Mouse (Mus musculus): ENCODE data around the gene Hoxd10. TPM values are rescaled to one million over a fixed set of nuclear protein-coding genes. Genes with fewer than 3 reads are reported as not detected.

Hoxd10 gene
- polyA plus RNA-seq, 1 experiment, result not detected

- no peaks in the 10 kb centered on the region; the same call in 1 of the 2 replicates for H3K4me1 ChIP-seq (ENCODE audit: control insufficient read depth, insufficient read depth, insufficient read length, low read length)
- H3K27ac ChIP-seq (replicated peaks; ENCODE audit: low read depth, low read length), result no peak overlapping the region
- H3K4me3 ChIP-seq (ENCODE audit: insufficient read depth, low read depth, low read length), result no peak overlapping the region
These were observed 6.6 kb upstream of the Hoxd10 start for GRCm38 (mm10) chr2:74685059-74685603.

- Histone ChIP-seq H3K27ac (replicated peaks; ENCODE audit: low read depth, low read length) (no peak overlapping the region), H3K4me3 (ENCODE audit: insufficient read depth, low read depth, low read length) (no peak overlapping the region), H3K4me1 (ENCODE audit: control insufficient read depth, insufficient read depth, insufficient read length, low read length) (no peaks in the 10 kb centered on the region; the same call in 1 of the 2 replicates)
These were observed 5.3 kb upstream of the Hoxd10 start for GRCm38 (mm10) chr2:74686301-74686987.

GRCm38 (mm10) chr2:74686988-74687697 lies 4.6 kb upstream of the Hoxd10 start:
- Histone ChIP-seq H3K4me3 (ENCODE audit: insufficient read depth, low read depth, low read length) (no peak overlapping the region), H3K27ac (replicated peaks; ENCODE audit: low read depth, low read length) (no peak overlapping the region), H3K4me1 (ENCODE audit: control insufficient read depth, insufficient read depth, insufficient read length, low read length) (peaks cover 1% of the 10 kb centered on the region; the same call in 1 of the 2 replicates)

- Histone ChIP-seq H3K4me3 (ENCODE audit: insufficient read depth, low read depth, low read length) (no peak overlapping the region), H3K27ac (replicated peaks; ENCODE audit: low read depth, low read length) (no peak overlapping the region)
These were observed 3.8 kb upstream of the Hoxd10 start for GRCm38 (mm10) chr2:74687698-74688555.

GRCm38 (mm10) chr2:74688795-74689573 lies 2.7 kb upstream of the Hoxd10 start:
- Histone ChIP-seq H3K4me3 (ENCODE audit: insufficient read depth, low read depth, low read length) (no peak overlapping the region), H3K27ac (replicated peaks; ENCODE audit: low read depth, low read length) (no peak overlapping the region), H3K4me1 (ENCODE audit: control insufficient read depth, insufficient read depth, insufficient read length, low read length) (0 out of 2 replicates have a peak, but pooled peaks cover 5% of the 10 kb centered on the region)

More at GRCm38 (mm10) chr2:74687698-74688555, 3.8 kb upstream of the Hoxd10 start:
- H3K4me1 ChIP-seq (ENCODE audit: control insufficient read depth, insufficient read depth, insufficient read length, low read length), result 0 out of 2 replicates have a peak, but pooled peaks cover 5% of the 10 kb centered on the region

GRCm38 (mm10) chr2:74689574-74690337 lies 2.0 kb upstream of the Hoxd10 start:
- Histone ChIP-seq H3K27ac (replicated peaks; ENCODE audit: low read depth, low read length) (no peak overlapping the region), H3K4me3 (ENCODE audit: insufficient read depth, low read depth, low read length) (no peak overlapping the region), H3K4me1 (ENCODE audit: control insufficient read depth, insufficient read depth, insufficient read length, low read length) (0 out of 2 replicates have a peak, but pooled peaks cover 5% of the 10 kb centered on the region)

GRCm38 (mm10) chr2:74690338-74690716 lies 1.4 kb upstream of the Hoxd10 start:
- Histone ChIP-seq H3K4me1 (ENCODE audit: control insufficient read depth, insufficient read depth, insufficient read length, low read length) (0 out of 2 replicates have a peak, but pooled peaks cover 5% of the 10 kb centered on the region), H3K4me3 (ENCODE audit: insufficient read depth, low read depth, low read length) (no peak overlapping the region), H3K27ac (replicated peaks; ENCODE audit: low read depth, low read length) (no peak overlapping the region)

- 0 out of 2 replicates have a peak, but pooled peaks cover 5% of the 10 kb centered on the region for H3K4me1 ChIP-seq (ENCODE audit: control insufficient read depth, insufficient read depth, insufficient read length, low read length)
- peak overlapping the region; percentile 8; the same call in 1 of the 2 replicates for H3K4me3 ChIP-seq (ENCODE audit: insufficient read depth, low read depth, low read length)
- no peak overlapping the region for H3K27ac ChIP-seq (replicated peaks; ENCODE audit: low read depth, low read length)
These were observed 477 bp downstream of the Hoxd10 start for GRCm38 (mm10) chr2:74691995-74692807.

- Histone ChIP-seq H3K27ac (replicated peaks; ENCODE audit: low read depth, low read length) (no peak overlapping the region), H3K4me1 (ENCODE audit: control insufficient read depth, insufficient read depth, insufficient read length, low read length) (0 out of 2 replicates have a peak, but pooled peaks cover 5% of the 10 kb centered on the region), H3K4me3 (ENCODE audit: insufficient read depth, low read depth, low read length) (0 out of 2 replicates have a peak overlapping the region, but pooled peaks have one; percentile 8)
These were observed 1.2 kb downstream of the Hoxd10 start for GRCm38 (mm10) chr2:74692808-74693431.

- no peak overlapping the region for H3K27ac ChIP-seq (replicated peaks; ENCODE audit: low read depth, low read length)
- H3K4me3 ChIP-seq (ENCODE audit: insufficient read depth, low read depth, low read length), result no peak overlapping the region
- H3K4me1 ChIP-seq (ENCODE audit: control insufficient read depth, insufficient read depth, insufficient read length, low read length), result 0 out of 2 replicates have a peak, but pooled peaks cover 5% of the 10 kb centered on the region
These were observed 1.7 kb downstream of the Hoxd10 start for GRCm38 (mm10) chr2:74693432-74693827.

GRCm38 (mm10) chr2:74694066-74694465 lies 2.3 kb downstream of the Hoxd10 start:
- Histone ChIP-seq H3K4me3 (ENCODE audit: insufficient read depth, low read depth, low read length) (no peak overlapping the region), H3K4me1 (ENCODE audit: control insufficient read depth, insufficient read depth, insufficient read length, low read length) (0 out of 2 replicates have a peak, but pooled peaks cover 5% of the 10 kb centered on the region), H3K27ac (replicated peaks; ENCODE audit: low read depth, low read length) (no peak overlapping the region)

- Histone ChIP-seq H3K27ac (replicated peaks; ENCODE audit: low read depth, low read length) (no peak overlapping the region), H3K4me3 (ENCODE audit: insufficient read depth, low read depth, low read length) (no peak overlapping the region), H3K4me1 (ENCODE audit: control insufficient read depth, insufficient read depth, insufficient read length, low read length) (0 out of 2 replicates have a peak, but pooled peaks cover 5% of the 10 kb centered on the region)
These were observed 3.7 kb downstream of the Hoxd10 start for GRCm38 (mm10) chr2:74695383-74695782.

All from brown adipose tissue, adult 24 weeks (tissue).